Mouse (Mus musculus) telencephalon, adult 2 months (tissue): Measurements from ENCODE around the gene St13.

Source experiments
- DNase-seq: peaks from one replicate; pipeline ENCODE4 v3.0.0-alpha.2; 2011; ENCODE audit warnings: low read depth, low spot score

Gene St13

GRCm38 (mm10) chr15:81365246-81365645 lies 34.6 kb downstream of the St13 start:
- no peak for DNase-seq

GRCm38 (mm10) chr15:81364271-81364670 lies 35.6 kb downstream of the St13 start:
- DNase-seq: no peak

- no peak for DNase-seq
Observed at GRCm38 (mm10) chr15:81362501-81362900, 37.4 kb downstream of the St13 start.

GRCm38 (mm10) chr15:81361417-81362015 lies 38.4 kb downstream of the St13 start:
- no peak for DNase-seq

GRCm38 (mm10) chr15:81361022-81361404 lies 38.9 kb downstream of the St13 start:
- DNase-seq: no peak

GRCm38 (mm10) chr15:81360345-81361021 lies 39.4 kb downstream of the St13 start, which contains the start of gene Slc25a17:
Gene Slc25a17 (minus strand): TSS chr15:81360812.
- DNase-seq: peak; percentile 93

GRCm38 (mm10) chr15:81359421-81359820 lies 40.5 kb downstream of the St13 start:
- DNase-seq: no peak

GRCm38 (mm10) chr15:81358943-81359342 lies 40.9 kb downstream of the St13 start:
- DNase-seq: no peak

GRCm38 (mm10) chr15:81356946-81357345 lies 42.9 kb downstream of the St13 start:
- DNase-seq: no peak

GRCm38 (mm10) chr15:81355146-81355761 lies 44.6 kb downstream of the St13 start:
- DNase-seq: no peak

GRCm38 (mm10) chr15:81352638-81353037 lies 47.2 kb downstream of the St13 start:
- DNase-seq: no peak

- no peak for DNase-seq
Observed at GRCm38 (mm10) chr15:81350401-81350800, 49.5 kb downstream of the St13 start.

- no peak for DNase-seq
Observed at GRCm38 (mm10) chr15:81348366-81348765, 51.5 kb downstream of the St13 start.

GRCm38 (mm10) chr15:81347466-81347865 lies 52.4 kb downstream of the St13 start:
- peak; percentile 85 for DNase-seq

- DNase-seq: peak; percentile 60
Observed at GRCm38 (mm10) chr15:81341426-81341825, 58.5 kb downstream of the St13 start.

- no peak for DNase-seq
Observed at GRCm38 (mm10) chr15:81339158-81339557, 60.7 kb downstream of the St13 start.

GRCm38 (mm10) chr15:81336466-81336865 lies 63.4 kb downstream of the St13 start:
- no peak for DNase-seq

GRCm38 (mm10) chr15:81332517-81332916 lies 67.4 kb downstream of the St13 start:
- DNase-seq: no peak

- DNase-seq: no peak
Observed at GRCm38 (mm10) chr15:81330816-81331433, 69.0 kb downstream of the St13 start.

- no peak for DNase-seq
Observed at GRCm38 (mm10) chr15:81329721-81330369, 70.0 kb downstream of the St13 start.

- DNase-seq: no peak
Observed at GRCm38 (mm10) chr15:81327501-81327900, 72.4 kb downstream of the St13 start.

GRCm38 (mm10) chr15:81324979-81325378 lies 74.9 kb downstream of the St13 start:
- DNase-seq: no peak
